Mouse (Mus musculus): ENCODE results near the gene Cdk1. TPM values are rescaled to one million over a fixed set of nuclear protein-coding genes. Genes with fewer than 3 reads are reported as not detected.

Gene Cdk1
- total RNA-seq, 2 experiments from 2014 or later: 104 to 371 TPM

- ATAC-seq (replicated peaks; ENCODE audit: poor library complexity, severe bottlenecking): no peak
Observed at GRCm38 (mm10) chr10:69313944-69314343, 38.8 kb downstream of the Cdk1 start.

GRCm38 (mm10) chr10:69311867-69312266, 40.9 kb downstream of the Cdk1 start:
- ATAC-seq (replicated peaks; ENCODE audit: poor library complexity, severe bottlenecking): no peak

GRCm38 (mm10) chr10:69309109-69309508, 43.6 kb downstream of the Cdk1 start:
- peak; percentile 82 for ATAC-seq (replicated peaks; ENCODE audit: poor library complexity, severe bottlenecking)

- peak; percentile 54 for ATAC-seq (replicated peaks; ENCODE audit: poor library complexity, severe bottlenecking)
Observed at GRCm38 (mm10) chr10:69307067-69307466, 45.7 kb downstream of the Cdk1 start.

- ATAC-seq (replicated peaks; ENCODE audit: poor library complexity, severe bottlenecking): peak; percentile 64
Observed at GRCm38 (mm10) chr10:69306205-69306604, 46.5 kb downstream of the Cdk1 start.

- no peak for ATAC-seq (replicated peaks; ENCODE audit: poor library complexity, severe bottlenecking)
Observed at GRCm38 (mm10) chr10:69305600-69305999, 47.1 kb downstream of the Cdk1 start.

- ATAC-seq (replicated peaks; ENCODE audit: poor library complexity, severe bottlenecking): no peak
Observed at GRCm38 (mm10) chr10:69304819-69305218, 47.9 kb downstream of the Cdk1 start.

GRCm38 (mm10) chr10:69302667-69303066, 50.1 kb downstream of the Cdk1 start:
- ATAC-seq (replicated peaks; ENCODE audit: poor library complexity, severe bottlenecking): no peak

GRCm38 (mm10) chr10:69299985-69300384, 52.8 kb downstream of the Cdk1 start:
- peak; percentile 68 for ATAC-seq (replicated peaks; ENCODE audit: poor library complexity, severe bottlenecking)

- ATAC-seq (replicated peaks; ENCODE audit: poor library complexity, severe bottlenecking): no peak
Observed at GRCm38 (mm10) chr10:69295919-69296318, 56.8 kb downstream of the Cdk1 start.

- no peak for ATAC-seq (replicated peaks; ENCODE audit: poor library complexity, severe bottlenecking)
Observed at GRCm38 (mm10) chr10:69290736-69291135, 62.0 kb downstream of the Cdk1 start.

GRCm38 (mm10) chr10:69288720-69289119, 64.0 kb downstream of the Cdk1 start:
- no peak for ATAC-seq (replicated peaks; ENCODE audit: poor library complexity, severe bottlenecking)

GRCm38 (mm10) chr10:69288086-69288485, 64.7 kb downstream of the Cdk1 start:
- ATAC-seq (replicated peaks; ENCODE audit: poor library complexity, severe bottlenecking): no peak

- no peak for ATAC-seq (replicated peaks; ENCODE audit: poor library complexity, severe bottlenecking)
Observed at GRCm38 (mm10) chr10:69286939-69287338, 65.8 kb downstream of the Cdk1 start.

Other genes with a start within 250 kb of the Cdk1 start
- 2.1 and 2.6 TPM in 2 replicates for gene Rhobtb1, start 201.5 kb downstream of the Cdk1 start, total RNA-seq (2014; fragmentation: Nextera tagmentation)
- gene Rhobtb1, start 201.5 kb downstream of the Cdk1 start, total RNA-seq (2017): 1.8 and 2.5 TPM in 2 replicates
- 2.6 and 4.3 TPM in 2 replicates for gene A930033H14Rik, start 139.8 kb downstream of the Cdk1 start, total RNA-seq (2014; fragmentation: Nextera tagmentation)
- 1.2 and 1.5 TPM in 2 replicates for gene A930033H14Rik, start 139.8 kb downstream of the Cdk1 start, total RNA-seq (2017)
- not detected in 2 replicates for gene Ank3, start 45.8 kb upstream of the Cdk1 start, total RNA-seq (2014; fragmentation: Nextera tagmentation)
- 0.05 and 0.39 TPM in 2 replicates for gene Ank3, start 45.8 kb upstream of the Cdk1 start, total RNA-seq (2017)